Mouse (Mus musculus): ENCODE results near the gene Aoc2.

DNA sequence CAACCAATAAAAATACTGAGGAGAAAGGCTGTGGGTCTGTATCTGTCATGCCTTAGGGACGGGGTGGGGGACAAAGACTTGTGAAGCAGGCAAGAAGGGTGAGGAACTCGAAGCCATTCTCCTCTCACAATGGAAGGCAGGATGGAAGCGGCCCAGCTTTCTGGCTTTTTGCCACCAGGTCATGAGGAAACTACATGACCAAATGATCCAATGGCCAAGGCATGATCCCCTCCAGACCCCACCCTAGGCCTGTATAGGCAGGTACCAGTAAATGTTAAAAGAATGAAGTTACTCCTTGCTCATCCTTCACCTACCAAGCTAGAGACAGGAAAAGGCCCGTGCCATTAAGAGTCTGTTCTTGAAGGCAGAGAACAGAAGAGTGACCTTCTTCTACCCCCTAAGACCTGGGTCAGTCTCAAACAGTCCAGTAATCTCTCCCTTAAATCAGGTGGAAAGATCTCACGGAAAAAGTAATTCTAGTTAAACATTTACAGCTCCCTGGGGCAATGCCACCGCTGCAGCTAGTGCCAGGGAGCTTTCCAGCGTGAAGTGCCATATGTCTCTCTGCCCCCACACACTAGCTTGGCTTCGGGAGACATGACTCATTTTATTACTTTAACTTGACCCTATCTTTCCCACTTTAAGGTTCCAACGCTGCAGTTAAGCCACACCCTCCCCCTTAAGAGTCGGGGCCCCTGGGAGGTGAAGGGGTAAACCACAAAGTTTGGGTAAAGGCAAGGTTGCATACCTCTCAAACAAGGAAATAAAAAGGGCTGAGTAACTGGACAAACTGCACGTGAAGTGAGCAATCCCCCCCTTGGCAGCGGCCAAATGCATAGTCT is 47.3 kb upstream of the Aoc2 start:
- TF ChIP-seq CTCF (IDR thresholded peaks at IDR 0.05 in 2 of 3, conservative IDR thresholded peaks at IDR 0.05 in 1 of 3; ENCODE audit: control insufficient read depth in 1 of 3, insufficient read depth in 1 of 3, low read depth in 2 of 3, low read length in 3 of 3, poor library complexity in 1 of 3, severe bottlenecking in 1 of 3) (no peak), MAX (IDR thresholded peaks at IDR 0.05; ENCODE audit: low read length) (0 out of 2 replicates have a peak, but pooled peaks have one; percentile 10)
